Mouse (Mus musculus) thymus, adult 2 months (tissue): ENCODE measurements around the gene 4930426L09Rik.

Source experiments
- CTCF ChIP-seq: fragments of 200-500 bp; IDR thresholded peaks from 2 replicates; pipeline ENCODE4 v1.5.1; 2012; ENCODE audit warnings: mild to moderate bottlenecking, control low read depth, low read length, moderate library complexity, borderline replicate concordance; ENCODE audit not compliant: control insufficient read depth, poor library complexity, insufficient read depth; ENCODE audit errors: extremely low read depth
- POLR2A ChIP-seq: fragments of 200-500 bp; IDR thresholded peaks from 2 replicates; pipeline ENCODE4 v1.6.1; 2012; ENCODE audit warnings: mild to moderate bottlenecking, low read length, control low read depth, moderate library complexity; ENCODE audit not compliant: control insufficient read depth, poor library complexity, insufficient read depth; ENCODE audit errors: extremely low read depth

DNA sequence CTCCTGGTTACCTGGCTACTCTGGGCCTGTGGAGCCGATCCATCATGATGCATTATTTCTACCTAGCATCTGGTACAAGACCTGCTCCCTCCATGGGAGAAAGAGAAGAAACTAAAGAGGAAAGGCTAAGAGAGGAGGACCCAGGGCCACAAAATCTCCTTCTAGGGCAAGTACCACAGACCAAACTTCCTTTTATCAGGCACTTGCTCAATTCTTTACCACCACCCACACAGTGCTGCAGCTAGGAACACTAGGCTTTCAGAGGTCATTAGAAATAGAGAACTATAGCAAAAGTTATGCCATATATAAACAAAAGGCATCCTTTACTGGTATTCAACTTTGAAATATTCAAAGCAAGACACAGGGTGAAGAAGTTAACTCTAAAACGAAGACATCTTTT, 22.0 kb upstream of the 4930426L09Rik start:
- TF ChIP-seq POLR2A (no peak), CTCF (no peak)
